Mouse (Mus musculus): ENCODE data around the gene Eps15. TPM values are rescaled to one million over a fixed set of nuclear protein-coding genes. Genes with fewer than 3 reads are reported as not detected.

The Eps15 gene
- polyA plus RNA-seq, 1 experiment from 2014 or later, result 49.3 TPM

GRCm38 (mm10) chr4:109432668-109433375, 152.8 kb downstream of the Eps15 start:
- 44% methylated on average over 16 of the region's 16 CpGs for WGBS
- H3K9me3 ChIP-seq (ENCODE audit: low read depth, low read length), result no peaks in the 10 kb centered on the region
- TF ChIP-seq CTCF (IDR thresholded peaks at IDR 0.05; ENCODE audit: low read depth), result no peak
- DNase-seq, result no peak
- H3K4me2 ChIP-seq, result no peak overlapping the region
- no peaks in the 10 kb centered on the region for H3K4me1 ChIP-seq (ENCODE audit: insufficient read depth)
- H3K9ac ChIP-seq, result no peak overlapping the region
- H3K27me3 ChIP-seq (ENCODE audit: insufficient read depth, low read length), result no peaks in the 10 kb centered on the region
- no peaks in the 10 kb centered on the region for H3K36me3 ChIP-seq (ENCODE audit: insufficient read depth)
- no peak for ATAC-seq (ENCODE audit: insufficient read depth)
- H3K4me3 ChIP-seq (ENCODE audit: low read depth, low read length), result no peak overlapping the region
- H3K27ac ChIP-seq (ENCODE audit: low read depth), result no peak overlapping the region

GRCm38 (mm10) chr4:109433641-109434040, 153.6 kb downstream of the Eps15 start:
- no peak overlapping the region for H3K9ac ChIP-seq
- H3K4me3 ChIP-seq (ENCODE audit: low read depth, low read length), result no peak overlapping the region
- H3K4me2 ChIP-seq, result no peak overlapping the region
- DNase-seq, result no peak
- no peaks in the 10 kb centered on the region for H3K9me3 ChIP-seq (ENCODE audit: low read depth, low read length)
- no peak for ATAC-seq (ENCODE audit: insufficient read depth)
- WGBS, result 56% methylated on average over 6 of the region's 6 CpGs
- no peak overlapping the region for H3K27ac ChIP-seq (ENCODE audit: low read depth)
- no peaks in the 10 kb centered on the region for H3K4me1 ChIP-seq (ENCODE audit: insufficient read depth)
- no peak for TF ChIP-seq CTCF (IDR thresholded peaks at IDR 0.05; ENCODE audit: low read depth)
- H3K36me3 ChIP-seq (ENCODE audit: insufficient read depth), result no peaks in the 10 kb centered on the region
- H3K27me3 ChIP-seq (ENCODE audit: insufficient read depth, low read length), result no peaks in the 10 kb centered on the region

DNA sequence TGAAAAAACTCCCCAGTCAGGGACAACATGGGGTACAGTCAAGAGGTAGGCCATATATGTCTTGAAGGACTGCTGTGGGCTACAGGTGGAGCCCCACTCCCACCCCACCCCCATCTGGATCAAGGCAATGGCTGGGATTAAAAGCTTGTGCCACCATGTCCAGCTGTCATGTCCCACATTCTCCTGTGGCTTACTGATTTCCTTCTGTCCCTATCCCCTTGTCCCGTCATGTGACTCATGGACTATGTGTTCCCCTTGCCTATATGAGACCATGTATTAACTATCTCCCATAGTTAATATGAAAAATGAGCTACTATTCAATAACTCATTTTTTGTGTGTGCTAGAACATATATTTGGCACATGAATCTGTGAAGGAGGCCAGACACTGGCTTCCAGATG, 154.2 kb downstream of the Eps15 start:
- H3K9me3 ChIP-seq (ENCODE audit: low read depth, low read length), result no peaks in the 10 kb centered on the region
- no peaks in the 10 kb centered on the region for H3K4me1 ChIP-seq (ENCODE audit: insufficient read depth)
- no peaks in the 10 kb centered on the region for H3K36me3 ChIP-seq (ENCODE audit: insufficient read depth)
- H3K4me3 ChIP-seq (ENCODE audit: low read depth, low read length), result no peak overlapping the region
- no peak for ATAC-seq (ENCODE audit: insufficient read depth)
- DNase-seq, result no peak
- 79% methylated on average over 1 of the region's 1 CpGs for WGBS
- no peak overlapping the region for H3K27ac ChIP-seq (ENCODE audit: low read depth)
- no peaks in the 10 kb centered on the region for H3K27me3 ChIP-seq (ENCODE audit: insufficient read depth, low read length)
- no peak overlapping the region for H3K4me2 ChIP-seq
- TF ChIP-seq CTCF (IDR thresholded peaks at IDR 0.05; ENCODE audit: low read depth), result no peak
- no peak overlapping the region for H3K9ac ChIP-seq

Other genes starting within 250 kb of the Eps15 start
- 59.4 and 60.0 TPM in 2 replicates for gene Osbpl9, start 78.0 kb upstream of the Eps15 start, polyA plus RNA-seq (2014; fragmentation: Nextera tagmentation; extraction: Ambion mirVana)
- gene Calr4, start 45.8 kb upstream of the Eps15 start, polyA plus RNA-seq (2014; fragmentation: Nextera tagmentation; extraction: Ambion mirVana), result not detected in 2 replicates
- 5.5 and 5.9 TPM in 2 replicates for gene Ttc39a, start 126.4 kb downstream of the Eps15 start, polyA plus RNA-seq (2014; fragmentation: Nextera tagmentation; extraction: Ambion mirVana)
- gene Rnf11, start 204.5 kb downstream of the Eps15 start, polyA plus RNA-seq (2014; fragmentation: Nextera tagmentation; extraction: Ambion mirVana), result 54.6 and 54.7 TPM in 2 replicates